Mouse (Mus musculus): ENCODE measurements around the gene Pou6f1.
"Not testable (repeated sequence)": the region's sequence is repeated elsewhere in the genome, so short reads cannot be mapped to it uniquely, and the experiment has no call there.

Pou6f1 gene

DNA sequence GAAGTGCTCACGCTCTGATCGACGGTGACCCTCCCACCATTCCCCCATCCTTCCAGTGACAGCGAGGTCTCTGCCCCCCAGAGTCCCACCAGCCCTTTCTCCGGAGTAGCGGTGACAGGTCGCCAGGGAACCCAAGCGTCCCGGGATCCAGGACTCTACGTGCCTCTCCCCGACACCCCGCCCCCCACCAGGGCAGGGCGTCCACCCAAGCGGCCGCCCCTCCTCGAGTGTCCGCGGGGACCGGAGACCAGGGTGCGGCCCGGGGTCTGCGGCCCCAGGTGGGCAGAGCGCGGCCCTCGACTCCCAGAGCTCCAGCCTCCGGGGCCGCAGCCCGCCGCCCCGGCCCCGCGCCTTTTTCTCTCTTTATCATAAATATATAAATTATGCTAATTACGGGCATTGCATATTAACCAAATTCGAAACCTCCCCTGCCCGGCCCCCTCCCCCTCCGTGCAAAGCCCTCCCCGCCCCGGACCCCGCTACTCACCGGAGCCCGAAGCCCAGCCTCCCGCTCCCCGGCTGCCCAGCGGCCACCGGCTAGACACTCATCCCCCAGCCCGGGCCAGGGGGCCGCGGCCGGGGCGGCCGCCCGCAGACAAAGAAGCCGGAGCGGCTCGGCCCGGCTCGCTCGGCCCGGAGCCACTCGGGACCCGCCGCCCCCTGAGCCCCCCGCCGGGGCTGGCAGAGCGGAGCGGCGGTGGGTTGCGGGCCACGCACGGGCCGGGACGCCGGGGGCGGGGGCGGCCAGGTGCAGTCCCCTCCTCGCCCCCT lies at the start of gene Pou6f1:
Gene Pou6f1 (minus strand): TSS at position 709 of the 771 bp plus-strand sequence.
- DNase-seq, result peak; percentile 62 to 74

DNA sequence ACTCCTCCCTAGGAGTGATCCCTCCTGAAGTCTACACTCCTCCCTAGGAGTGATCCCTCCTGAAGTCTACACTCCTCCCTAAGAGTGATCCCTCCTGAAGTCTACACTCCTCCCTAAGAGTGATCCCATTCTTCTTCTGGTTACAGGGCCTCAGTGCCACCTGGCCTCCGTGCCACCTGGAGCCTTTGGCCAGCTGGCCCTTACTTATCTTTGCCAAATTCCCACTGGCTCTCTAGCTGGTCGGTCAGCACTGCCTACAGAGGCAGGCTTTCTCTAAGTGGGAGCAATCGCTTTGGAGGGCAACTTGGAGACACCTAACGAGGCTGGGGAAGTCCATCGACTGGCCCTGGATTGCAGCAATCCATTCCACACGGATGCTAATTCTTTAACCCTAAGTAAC lies 46.4 kb upstream of the Pou6f1 start:
- peak; percentile 74 to 75 for DNase-seq

DNA sequence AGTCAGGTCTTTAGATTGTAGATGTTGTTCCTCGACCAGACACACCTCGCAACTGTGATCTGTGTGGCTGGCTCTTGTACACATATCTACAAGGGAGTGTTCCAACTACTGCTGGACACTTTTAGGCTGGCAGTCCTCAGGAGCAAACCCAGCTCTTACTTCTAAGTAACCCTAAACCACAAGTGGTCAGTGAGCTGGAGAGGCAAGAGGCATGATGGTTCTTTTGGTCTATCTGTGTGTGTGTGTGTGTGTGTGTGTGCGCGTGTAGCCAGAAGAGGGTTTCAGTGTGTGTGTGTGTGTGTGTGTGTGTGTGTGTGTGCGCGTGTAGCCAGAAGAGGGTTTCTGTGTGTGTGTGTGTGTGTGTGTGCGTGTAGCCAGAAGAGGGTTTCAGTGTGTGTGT lies 42.7 kb upstream of the Pou6f1 start:
- DNase-seq, result no peak

- no peak for DNase-seq
These were observed 41.5 kb upstream of the Pou6f1 start for GRCm38 (mm10) chr15:100641226-100641810.

- DNase-seq, result no peak
These were observed 40.4 kb upstream of the Pou6f1 start for GRCm38 (mm10) chr15:100639972-100640750.

DNA sequence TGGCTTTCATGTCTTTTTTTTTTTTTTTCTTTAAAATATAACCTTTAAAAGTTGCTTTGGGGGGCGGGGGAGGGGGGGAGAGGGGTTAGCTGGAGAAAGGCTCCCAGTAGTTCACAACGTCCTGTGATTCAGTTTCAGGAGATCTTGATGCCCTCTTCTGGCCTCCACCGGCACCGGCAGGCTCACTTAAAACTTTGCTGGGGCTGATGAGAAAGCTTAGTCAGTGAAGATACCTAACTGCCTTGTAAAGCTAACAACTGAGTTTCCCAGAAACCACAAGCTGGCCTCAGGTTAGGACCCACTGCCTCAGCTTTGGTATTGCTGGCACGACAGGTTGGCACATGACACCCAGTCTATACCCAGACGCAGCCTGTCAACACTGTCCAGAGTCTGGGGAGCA lies 37.9 kb upstream of the Pou6f1 start:
- DNase-seq, result peak in 1 of 2 experiments; percentile 30

GRCm38 (mm10) chr15:100636700-100637501 lies 37.1 kb upstream of the Pou6f1 start, which contains the start of gene Smagp:
Smagp (minus strand) TSS chr15:100636940.
- DNase-seq, result no peak

DNA sequence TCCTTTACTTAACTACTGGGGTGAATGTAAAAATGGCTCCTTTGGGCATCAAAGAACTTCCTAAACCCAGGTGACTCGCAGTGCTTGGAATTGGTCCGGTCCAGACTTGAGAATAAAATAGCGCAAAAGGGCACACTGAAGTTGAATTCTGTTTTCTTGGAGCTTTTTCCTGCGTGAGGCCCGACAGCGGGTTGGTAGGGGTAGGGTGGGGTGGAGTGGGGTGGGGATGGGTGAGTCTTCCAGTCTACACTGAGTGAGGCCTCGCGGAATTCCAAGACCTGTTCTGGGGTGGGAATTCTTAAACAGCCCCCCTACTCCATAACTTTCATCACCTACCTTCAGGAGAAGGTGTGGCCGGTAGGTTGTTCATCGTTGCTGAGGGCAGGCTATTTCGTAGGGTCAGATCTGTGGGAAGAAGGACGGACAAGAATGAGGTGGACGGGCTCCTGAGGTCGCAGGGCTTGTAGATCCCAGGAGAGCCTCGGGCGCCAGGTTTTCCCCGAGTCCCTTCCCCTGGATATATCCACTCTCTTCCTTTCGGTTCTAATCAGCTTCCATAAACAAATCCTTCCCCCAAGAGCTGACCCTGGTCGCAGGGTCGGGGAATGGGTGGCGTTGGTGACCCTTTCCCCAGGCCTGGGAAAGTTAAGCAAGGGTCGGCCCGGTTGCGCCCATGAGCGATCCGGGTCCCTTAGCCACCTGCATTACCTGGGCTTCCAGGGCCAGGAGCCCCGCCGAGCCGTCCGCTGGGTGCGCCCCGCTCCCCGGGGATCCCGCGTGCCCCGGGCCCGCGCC lies 36.3 kb upstream of the Pou6f1 start:
- DNase-seq, result no peak

GRCm38 (mm10) chr15:100635239-100635638 lies 35.5 kb upstream of the Pou6f1 start:
- no peak for DNase-seq

DNA sequence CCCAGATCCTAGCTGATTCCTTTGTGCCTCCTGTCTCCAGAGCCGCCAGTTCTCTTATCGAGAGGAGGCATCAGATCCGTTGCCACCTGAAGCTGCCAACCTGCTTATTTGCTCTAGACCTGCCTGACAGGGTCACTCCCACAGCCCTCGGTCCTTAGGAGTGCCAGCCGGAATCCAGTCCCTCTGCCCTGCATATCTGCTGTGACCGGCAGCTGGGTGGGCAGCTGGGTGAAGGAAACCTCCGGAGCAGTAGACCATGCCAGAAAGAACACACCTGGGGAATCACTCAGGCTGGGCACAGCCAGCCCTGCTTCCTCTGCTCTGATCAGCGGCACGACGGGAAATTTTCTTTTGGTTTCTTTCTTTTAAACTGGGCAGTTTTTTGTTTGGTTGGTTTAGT lies 33.6 kb upstream of the Pou6f1 start:
- DNase-seq, result no peak

- DNase-seq, result no peak
These were observed 32.5 kb upstream of the Pou6f1 start for GRCm38 (mm10) chr15:100632323-100632722.

- no peak for DNase-seq
These were observed 31.8 kb upstream of the Pou6f1 start for GRCm38 (mm10) chr15:100631454-100632170.

GRCm38 (mm10) chr15:100630126-100630525 lies 30.3 kb upstream of the Pou6f1 start:
- DNase-seq, result no peak

DNA sequence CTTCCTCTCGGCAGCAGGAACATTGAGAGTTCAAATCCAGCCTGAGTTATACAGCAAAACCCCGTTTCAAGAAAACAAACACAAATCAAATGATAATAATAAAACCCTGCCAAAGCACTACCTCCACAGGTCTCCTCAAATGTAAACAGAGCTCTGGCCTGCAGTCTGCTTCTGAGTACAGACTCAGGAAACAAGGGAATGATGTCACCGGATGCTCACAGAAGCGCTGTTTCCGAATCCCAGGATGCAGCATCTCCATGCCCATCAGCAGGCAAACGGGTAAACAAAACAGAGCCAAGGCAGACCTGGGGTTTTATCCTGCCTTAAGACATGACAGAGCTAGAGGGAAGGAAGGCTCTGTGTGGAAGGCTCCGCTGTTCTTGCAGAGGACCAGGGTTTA lies 29.0 kb upstream of the Pou6f1 start:
- no peak for DNase-seq

DNA sequence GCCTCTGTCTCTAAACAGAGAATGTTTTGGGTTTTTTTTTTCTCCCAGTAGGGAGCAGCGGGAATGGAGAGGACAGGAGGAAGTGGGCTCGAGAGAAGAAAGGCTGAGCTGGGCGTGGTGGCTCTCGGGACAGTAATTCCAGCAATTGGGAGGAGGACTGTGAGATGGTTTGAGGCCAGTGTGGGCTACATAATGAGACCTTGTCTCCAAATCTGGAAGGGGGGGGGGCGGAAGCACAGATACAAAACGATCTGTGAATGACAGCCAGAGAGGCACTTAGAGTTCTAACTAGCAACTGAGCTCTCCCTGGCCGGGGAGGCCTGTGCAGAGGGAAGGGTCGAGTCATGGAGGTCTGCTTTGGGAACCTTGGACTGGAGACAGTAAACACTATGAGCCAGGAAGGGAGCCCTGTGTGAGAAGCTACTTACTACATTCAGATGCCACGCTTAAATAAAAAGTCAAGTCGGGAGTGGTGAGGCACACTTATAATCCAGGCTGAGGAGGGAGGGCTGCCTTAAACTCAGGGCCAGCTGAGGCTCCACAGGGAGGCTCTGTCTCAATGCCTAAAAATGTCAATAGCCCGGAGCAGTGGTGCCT lies 28.1 kb upstream of the Pou6f1 start:
- no peak for DNase-seq

- no peak for DNase-seq
These were observed 27.5 kb upstream of the Pou6f1 start for GRCm38 (mm10) chr15:100627287-100627686.

- no peak for DNase-seq
These were observed 24.7 kb upstream of the Pou6f1 start for GRCm38 (mm10) chr15:100624435-100624834.

GRCm38 (mm10) chr15:100623754-100624153 lies 24.0 kb upstream of the Pou6f1 start:
- no peak for DNase-seq

GRCm38 (mm10) chr15:100622164-100622563 lies 22.4 kb upstream of the Pou6f1 start:
- no peak for DNase-seq

DNA sequence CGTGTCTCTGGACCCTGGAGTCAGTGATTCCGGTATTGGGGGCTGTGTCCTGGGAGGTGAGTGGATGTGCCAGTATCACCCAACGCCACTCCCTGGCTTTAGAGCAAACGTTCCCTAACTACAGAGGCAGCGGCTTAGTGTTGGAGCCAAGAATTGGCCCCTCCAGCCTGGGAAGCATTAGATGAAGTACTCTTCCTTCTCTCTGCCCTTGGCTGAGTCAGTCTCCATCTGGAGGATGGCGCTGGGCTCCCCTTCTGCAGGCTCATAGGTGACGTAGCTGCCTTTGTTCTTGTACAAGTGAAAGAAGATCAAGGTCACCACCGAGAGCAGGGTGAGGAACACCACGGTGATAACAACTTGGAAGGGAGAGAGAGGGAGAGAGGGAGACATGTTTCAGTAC lies 21.9 kb upstream of the Pou6f1 start:
- not testable (repeated sequence) for DNase-seq

- no peak for DNase-seq
These were observed 19.4 kb upstream of the Pou6f1 start for GRCm38 (mm10) chr15:100619200-100619599.
